Mouse (Mus musculus) layer of hippocampus, adult 6 months (tissue): ENCODE results near the gene Smcp. TPM values are rescaled to one million over a fixed set of nuclear protein-coding genes. Genes with fewer than 3 reads are reported as not detected.

Source experiments
- long read RNA-seq, 2 experiments: library from polyadenylated mRNA; unstranded; transcript quantifications; one replicate each; pipeline ENCODE4 v2.0.0; 2019 to 2020
- polyA plus RNA-seq: library from polyadenylated mRNA; unstranded; fragments of <200 nt; fragmentation: Nextera tagmentation; gene quantifications from 2 replicates; pipeline ENCODE4 v1.2.3, GENCODE M21; 2021

The Smcp gene
- not detected in 2 replicates for polyA plus RNA-seq
- long read RNA-seq, experiment 1: 0 reads
- long read RNA-seq, experiment 2: 0 reads

DNA sequence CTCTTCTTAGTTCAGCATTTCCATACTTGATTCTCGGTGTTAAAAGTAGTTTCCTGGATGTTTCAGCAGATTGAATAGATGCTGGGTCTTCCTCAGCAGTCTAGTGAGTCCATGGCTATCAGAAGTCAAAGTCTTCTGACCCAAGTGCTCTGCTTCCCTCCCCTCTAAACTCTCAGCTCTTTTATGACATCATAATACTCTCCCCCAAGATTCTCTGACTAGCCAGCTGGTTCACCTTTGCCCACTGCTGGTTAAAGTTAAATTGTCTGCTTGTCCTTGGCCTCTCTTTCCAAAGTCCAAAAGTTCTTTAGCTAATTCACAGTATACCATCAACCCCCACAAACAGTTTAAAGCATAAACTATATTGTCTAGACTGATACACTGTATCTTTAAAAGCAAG is at the start of gene Smcp:
TSS of gene Smcp (minus strand) at position 140 of the 400 bp plus-strand sequence.

DNA sequence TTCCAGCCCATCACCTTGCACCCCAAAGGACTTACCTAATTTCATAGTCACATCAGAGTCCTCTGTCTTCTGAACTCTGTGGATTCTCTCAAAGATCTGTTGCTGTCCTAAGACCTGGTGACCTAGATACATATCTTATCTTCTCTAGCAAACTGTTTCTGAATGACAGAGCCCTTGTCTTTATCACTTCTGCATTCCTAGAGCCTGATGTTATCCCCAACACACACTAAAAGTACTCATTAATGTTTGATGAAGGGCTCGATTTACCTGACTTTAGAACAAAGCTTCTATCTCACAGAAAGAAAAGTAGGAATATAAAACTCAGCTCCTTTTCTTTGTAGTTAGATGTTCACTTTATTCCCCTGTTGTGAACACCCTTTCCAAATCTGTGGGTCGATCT is 32.8 kb upstream of the Smcp start, which contains the start of gene Lce6a:
TSS of gene Lce6a (minus strand) at position 101 of the 400 bp plus-strand sequence.

DNA sequence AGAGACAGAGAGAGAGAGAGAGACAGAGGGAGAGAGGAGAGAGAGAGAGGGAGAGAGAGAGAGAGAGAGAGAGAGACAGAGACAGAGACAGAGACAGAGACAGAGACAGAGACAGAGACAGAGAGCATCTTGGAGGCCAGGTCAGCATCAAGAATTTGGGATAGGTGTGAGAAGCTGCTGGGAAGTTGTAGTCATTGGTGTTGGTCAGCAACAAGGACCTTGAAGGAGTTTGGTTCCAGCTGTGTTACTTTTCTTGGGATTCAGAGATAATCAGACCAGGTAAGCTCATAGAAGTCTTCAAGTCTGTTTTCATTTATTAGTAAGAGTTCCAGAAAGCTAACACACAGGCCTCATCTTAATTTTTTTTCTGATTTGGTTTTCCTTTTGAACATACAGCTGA is 18.6 kb upstream of the Smcp start, which contains the start of gene 2210017I01Rik:
TSS of gene 2210017I01Rik (minus strand) at position 101 of the 400 bp plus-strand sequence.

GRCm38 (mm10) chr3:92573449-92574041 is 15.3 kb downstream of the Smcp start, which contains the start of gene Ivl:
TSS of gene Ivl (minus strand) at chr3:92573735.

DNA sequence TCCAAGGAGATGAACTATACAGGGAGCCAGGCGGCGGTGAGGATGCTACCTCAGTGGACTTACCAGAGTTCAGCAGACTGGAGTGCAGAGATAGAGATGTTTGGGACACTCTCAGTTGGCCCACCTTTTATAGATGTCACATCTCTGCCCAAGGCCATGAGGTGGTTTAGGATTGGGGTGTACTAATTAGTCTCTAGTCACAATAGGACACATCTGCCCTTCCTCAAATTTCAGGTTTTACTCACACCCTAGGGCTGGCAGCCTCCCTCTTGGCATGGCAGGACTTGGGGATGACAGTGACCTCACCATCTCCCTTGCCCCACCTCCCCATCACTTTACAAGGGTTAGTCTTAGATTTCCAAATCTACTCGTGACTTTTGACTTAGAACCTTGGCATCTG is 54.4 kb downstream of the Smcp start, which contains the start of gene 2310046K23Rik:
TSS of gene 2310046K23Rik (minus strand) at position 101 of the 400 bp plus-strand sequence.

Other genes starting within 250 kb of the Smcp start
- gene Sprr2d, start 249.9 kb downstream of the Smcp start, polyA plus RNA-seq: not detected in 2 replicates
- gene Sprr2e, start 236.9 kb downstream of the Smcp start, polyA plus RNA-seq: not detected in 2 replicates
- not detected in 2 replicates for gene Sprr2f, start 223.8 kb downstream of the Smcp start, polyA plus RNA-seq
- not detected in 2 replicates for gene Sprr2h, start 203.3 kb downstream of the Smcp start, polyA plus RNA-seq
- not detected in 2 replicates for gene Sprr2i, start 181.0 kb downstream of the Smcp start, polyA plus RNA-seq
- not detected in 2 replicates for gene Sprr2j-ps, start 170.9 kb downstream of the Smcp start, polyA plus RNA-seq
- gene Gm9774, start 159.6 kb downstream of the Smcp start, polyA plus RNA-seq: 2.0 and 2.1 TPM in 2 replicates
- gene Sprr2k, start 156.4 kb downstream of the Smcp start, polyA plus RNA-seq: not detected in 2 replicates
- gene Sprr1b, start 150.2 kb downstream of the Smcp start, polyA plus RNA-seq: not detected in 2 replicates
- gene Sprr3, start 130.3 kb downstream of the Smcp start, polyA plus RNA-seq: not detected in 2 replicates
- gene Sprr1a, start 103.1 kb downstream of the Smcp start, polyA plus RNA-seq: not detected in 2 replicates
- gene Sprr4, start 88.5 kb downstream of the Smcp start, polyA plus RNA-seq: not detected in 2 replicates
- gene 2310046K23Rik, start 54.5 kb downstream of the Smcp start, polyA plus RNA-seq: not detected in 2 replicates
- gene Ivl, start 15.3 kb downstream of the Smcp start, polyA plus RNA-seq: not detected in 2 replicates
- not detected in 2 replicates for gene 2210017I01Rik, start 18.5 kb upstream of the Smcp start, polyA plus RNA-seq
- not detected in 2 replicates for gene Lce6a, start 32.7 kb upstream of the Smcp start, polyA plus RNA-seq
- not detected in 2 replicates for gene Lce1a1, start 59.3 kb upstream of the Smcp start, polyA plus RNA-seq
- gene Lce1b, start 67.9 kb upstream of the Smcp start, polyA plus RNA-seq: not detected in 2 replicates
- not detected in 2 replicates for gene Lce1a2, start 81.3 kb upstream of the Smcp start, polyA plus RNA-seq
- gene Lce1c, start 90.2 kb upstream of the Smcp start, polyA plus RNA-seq: not detected in 2 replicates
- not detected in 2 replicates for gene Lce1d, start 98.2 kb upstream of the Smcp start, polyA plus RNA-seq
- not detected in 2 replicates for gene Lce1e, start 120.1 kb upstream of the Smcp start, polyA plus RNA-seq
- not detected in 2 replicates for gene Lce1f, start 131.4 kb upstream of the Smcp start, polyA plus RNA-seq
- not detected in 2 replicates for gene Gm38119, start 150.1 kb upstream of the Smcp start, polyA plus RNA-seq
- not detected in 2 replicates for gene Lce1g, start 163.3 kb upstream of the Smcp start, polyA plus RNA-seq
- not detected in 2 replicates for gene Lce1h, start 176.1 kb upstream of the Smcp start, polyA plus RNA-seq
- not detected in 2 replicates for gene Lce1i, start 189.9 kb upstream of the Smcp start, polyA plus RNA-seq
- not detected in 2 replicates for gene Lce1j, start 201.5 kb upstream of the Smcp start, polyA plus RNA-seq
- not detected in 2 replicates for gene Lce1k, start 218.9 kb upstream of the Smcp start, polyA plus RNA-seq
- gene Kprp, start 238.2 kb upstream of the Smcp start, polyA plus RNA-seq: not detected in 2 replicates